ENCODE assay signal across 20 mouse cellular contexts in genomic region chr14:27661466-27661865, GRCm38 (mm10). TPM values are rescaled to one million over a fixed set of nuclear protein-coding genes. Genes with fewer than 3 reads are reported as not detected.
DNase-seq lines count a peak whose midpoint lies in the region; ATAC-seq and TF ChIP-seq lines count a peak whose summit lies in the region.
"Had no signal": no experiment of that assay in that cellular context is flagged by ENCODE, and none has a peak within 500 bp of the region (broad histone marks: within the 10 kb centered on the region; RNA-seq: fewer than 3 reads in every experiment).

No protein-coding gene starts in this region.

- no peak overlapping the region for H3K27ac ChIP-seq in forebrain, postnatal 0 days (ENCODE audit: low read depth, low read length)
- H3K27ac ChIP-seq in forebrain, embryonic 15.5 days (replicated peaks): no peak overlapping the region; the same call in 1 of the 2 replicates
- H3K27ac ChIP-seq in liver, embryonic 12.5 days: no peak overlapping the region
- H3K27ac ChIP-seq: heart, embryonic 10.5 days; liver, embryonic 14.5 days; macrophage; stomach, postnatal 0 days had no signal

- TF ChIP-seq CTCF in forebrain, postnatal 0 days (IDR thresholded peaks at IDR 0.05; ENCODE audit: low read depth): no peak
- TF ChIP-seq CTCF in brain, embryonic 14.5 days (IDR thresholded peaks at IDR 0.05; ENCODE audit: borderline replicate concordance, extremely low read depth, insufficient read depth, insufficient read length): no peak

- H3K9ac ChIP-seq in forebrain, postnatal 0 days: no peak overlapping the region
- H3K9ac ChIP-seq in forebrain, embryonic 15.5 days (replicated peaks): no peak overlapping the region
- no peak overlapping the region for H3K9ac ChIP-seq in liver, embryonic 12.5 days
- H3K9ac ChIP-seq: liver, embryonic 14.5 days had no signal

- no peak for TF ChIP-seq POLR2A in brain, embryonic 14.5 days (IDR thresholded peaks at IDR 0.05; ENCODE audit: borderline replicate concordance, extremely low read depth, insufficient read depth, insufficient read length, poor library complexity, severe bottlenecking)

- DNase-seq in forebrain, postnatal 0 days: peak; percentile 50
- peak; percentile 10 for DNase-seq in liver
- DNase-seq in 3T3-L1 (ENCODE audit: low read depth, low spot score): peak; percentile 3
- peak; percentile 67 for DNase-seq in brain, embryonic 14.5 days (ENCODE audit: low read depth)
- DNase-seq in gastrocnemius, postnatal 10 days: no peak
- DNase-seq in frontal cortex, postnatal 36 days (ENCODE audit: low spot score in 2 of 2): no peak
- DNase-seq: adrenal gland, adult 2 months; cerebellum, adult 9-11 months; gastrocnemius, postnatal 14 days; spleen, adult 18-20 months had no signal

- H3K9me3 ChIP-seq in forebrain, postnatal 0 days (ENCODE audit: low read length): no peaks in the 10 kb centered on the region
- no peaks in the 10 kb centered on the region for H3K9me3 ChIP-seq in forebrain, embryonic 15.5 days
- no peaks in the 10 kb centered on the region for H3K9me3 ChIP-seq in liver, embryonic 12.5 days (replicated peaks)
- H3K9me3 ChIP-seq: heart, embryonic 10.5 days had no signal

- no peaks in the 10 kb centered on the region for H3K27me3 ChIP-seq in forebrain, postnatal 0 days (ENCODE audit: insufficient read depth, low read length)
- no peaks in the 10 kb centered on the region for H3K27me3 ChIP-seq in forebrain, embryonic 15.5 days
- H3K27me3 ChIP-seq in liver, embryonic 12.5 days (replicated peaks): no peaks in the 10 kb centered on the region
- H3K27me3 ChIP-seq: Patski had no signal

- WGBS in forebrain, postnatal 0 days: 41% methylated on average over 4 of the region's 4 CpGs
- 44% methylated on average over 4 of the region's 4 CpGs for WGBS in forebrain, embryonic 15.5 days
- whole genome bisulfite sequencing in liver, embryonic 12.5 days (ENCODE audit: insufficient replicate concordance): 61% methylated on average over 4 of the region's 4 CpGs

- H3K4me3 ChIP-seq in forebrain, postnatal 0 days (ENCODE audit: low read depth, low read length): no peak overlapping the region
- H3K4me3 ChIP-seq in forebrain, embryonic 15.5 days: no peak overlapping the region
- H3K4me3 ChIP-seq in liver, embryonic 12.5 days: no peak overlapping the region
- H3K4me3 ChIP-seq: heart, embryonic 10.5 days had no signal

- peak; percentile 65; the same call in 1 of the 2 replicates for ATAC-seq in forebrain, postnatal 0 days
- no peak; the same call in 1 of the 2 replicates for ATAC-seq in forebrain, embryonic 15.5 days (replicated peaks)
- no peak for ATAC-seq in liver, embryonic 12.5 days
- ATAC-seq: CD4-positive, CD25-positive, alpha-beta regulatory T cell, adult 4 months; inflammation-experienced regulatory T-cells, adult 6 months; Patski had no signal

- H3K4me2 ChIP-seq in forebrain, postnatal 0 days (ENCODE audit: low read depth): no peak overlapping the region
- H3K4me2 ChIP-seq in forebrain, embryonic 15.5 days (replicated peaks): no peak overlapping the region
- no peak overlapping the region for H3K4me2 ChIP-seq in liver, embryonic 12.5 days

- no peaks in the 10 kb centered on the region for H3K4me1 ChIP-seq in forebrain, postnatal 0 days (ENCODE audit: insufficient read depth)
- peaks cover 10% of the 10 kb centered on the region for H3K4me1 ChIP-seq in forebrain, embryonic 15.5 days
- no peaks in the 10 kb centered on the region for H3K4me1 ChIP-seq in liver, embryonic 12.5 days

- H3K36me3 ChIP-seq in forebrain, postnatal 0 days (ENCODE audit: insufficient read depth): no peaks in the 10 kb centered on the region
- H3K36me3 ChIP-seq in forebrain, embryonic 15.5 days: no peaks in the 10 kb centered on the region
- no peaks in the 10 kb centered on the region for H3K36me3 ChIP-seq in liver, embryonic 12.5 days
- H3K36me3 ChIP-seq: heart, embryonic 10.5 days had no signal

RNA-seq across cellular contexts. Expression of gene Erc2, which starts 39.2 kb away (rescaled TPM):
- 96.2 and 117 TPM in 2 replicates for total RNA-seq in forebrain, postnatal 0 days (2014; rRNA removed)
- 68.8 and 106 TPM in 2 replicates for polyA plus RNA-seq in forebrain, postnatal 0 days (2015; fragmentation: Nextera tagmentation; extraction: Ambion mirVana)
- 63.4 and 69.7 TPM in 2 replicates for polyA plus RNA-seq in forebrain, embryonic 15.5 days (2015; fragmentation: Nextera tagmentation; extraction: Ambion mirVana)
- polyA plus RNA-seq in liver, embryonic 12.5 days (2016; fragmentation: Nextera tagmentation; extraction: Ambion mirVana): 0.51 and 0.77 TPM in 2 replicates
- polyA plus RNA-seq in brain, embryonic 14.5 days (2012; rRNA removed): 37.9 and 59.4 TPM in 2 replicates
- total RNA-seq in gastrocnemius, postnatal 10 days (2021): 1 to 10 TPM; 1.4 to 1.5 TPM
- total RNA-seq: monocyte, adult 5-6 weeks had no signal
- polyA plus RNA-seq: macrophage had no signal

Comparison
In these comparisons a context has a peak if more than half of its experiments do, and no peak if none do; other contexts are left out.
1. DNase-seq: peak in forebrain, postnatal 0 days (single experiment), liver (single experiment), 3T3-L1 (single experiment) and brain, embryonic 14.5 days (single experiment); none in gastrocnemius, postnatal 10 days (single experiment) and frontal cortex, postnatal 36 days (0 of 2).
2. RNA of gene Erc2, which starts 39.2 kb away (polyA plus RNA-seq): 68.8 to 106 TPM in forebrain, postnatal 0 days, 63.4 to 69.7 TPM in forebrain, embryonic 15.5 days and 37.9 to 59.4 TPM in brain, embryonic 14.5 days; 0.51 to 0.77 TPM in liver, embryonic 12.5 days; every median in the first group is over 10 times any median in the second.